Comparison of ENCODE assay signal across 30 mouse cellular contexts in genomic region chr4:46164027-46164426, GRCm38 (mm10). TPM values are rescaled to one million over a fixed set of nuclear protein-coding genes. Genes with fewer than 3 reads are reported as not detected.
DNase-seq lines count a peak whose midpoint lies in the region; ATAC-seq lines count a peak whose summit lies in the region.
"Had no signal": no experiment of that assay in that cellular context is flagged by ENCODE, and none has a peak within 500 bp of the region (broad histone marks: within the 10 kb centered on the region; RNA-seq: fewer than 3 reads in every experiment).

No protein-coding gene starts in this region.

- H3K36me3 ChIP-seq in kidney, embryonic 16.5 days (ENCODE audit: insufficient read depth, low read length): peaks cover 64% of the 10 kb centered on the region
- H3K36me3 ChIP-seq in intestine, embryonic 15.5 days: peaks cover 27% of the 10 kb centered on the region

- H3K4me2 ChIP-seq in kidney, embryonic 16.5 days (replicated peaks; ENCODE audit: low read depth, low read length): no peak overlapping the region
- H3K4me2 ChIP-seq in intestine, embryonic 15.5 days (replicated peaks): no peak overlapping the region
- H3K4me2 ChIP-seq: embryonic facial prominence, embryonic 13.5 days; forebrain, embryonic 12.5 days; heart, embryonic 13.5 days; hindbrain, embryonic 12.5 days; limb, embryonic 13.5 days; liver, embryonic 13.5 days; lung, embryonic 14.5 days; midbrain, embryonic 15.5 days had no signal

- no peaks in the 10 kb centered on the region for H3K4me1 ChIP-seq in kidney, embryonic 16.5 days (ENCODE audit: insufficient read depth, low read length)
- H3K4me1 ChIP-seq in intestine, embryonic 15.5 days (replicated peaks): 0 out of 2 replicates have a peak, but pooled peaks cover 4% of the 10 kb centered on the region
- H3K4me1 ChIP-seq: embryonic facial prominence, embryonic 13.5 days; forebrain, embryonic 12.5 days; heart, embryonic 13.5 days; hindbrain, embryonic 12.5 days; limb, embryonic 13.5 days; liver, embryonic 13.5 days; midbrain, embryonic 15.5 days had no signal

- ATAC-seq in kidney, embryonic 16.5 days (ENCODE audit: low FRiP score, low TSS enrichment): no peak
- peak; percentile 71 for ATAC-seq in intestine, embryonic 15.5 days
- ATAC-seq: activated CD4-positive, CD25-positive, alpha-beta regulatory T cell, adult 4 months; midbrain, embryonic 15.5 days had no signal

- no peak overlapping the region for H3K4me3 ChIP-seq in kidney, embryonic 16.5 days (ENCODE audit: low read length)
- no peak overlapping the region for H3K4me3 ChIP-seq in intestine, embryonic 15.5 days (replicated peaks)
- H3K4me3 ChIP-seq: embryonic facial prominence, embryonic 13.5 days; erythroblast, embryonic 14.5 days; forebrain, embryonic 12.5 days; heart, adult 2 months; heart, embryonic 13.5 days; hindbrain, embryonic 12.5 days; layer of hippocampus, adult 2 months; limb, embryonic 13.5 days; liver, embryonic 13.5 days; midbrain, embryonic 15.5 days; myocyte had no signal

- no peaks in the 10 kb centered on the region for H3K9me3 ChIP-seq in kidney, embryonic 16.5 days (ENCODE audit: low read length)
- no peaks in the 10 kb centered on the region for H3K9me3 ChIP-seq in intestine, embryonic 15.5 days
- H3K9me3 ChIP-seq: embryonic facial prominence, embryonic 13.5 days; forebrain, embryonic 12.5 days; heart, embryonic 13.5 days; hindbrain, embryonic 12.5 days; limb, embryonic 13.5 days; liver, embryonic 13.5 days; midbrain, embryonic 15.5 days had no signal

- H3K9ac ChIP-seq in kidney, embryonic 16.5 days (replicated peaks; ENCODE audit: low read length): no peak overlapping the region
- no peak overlapping the region for H3K9ac ChIP-seq in intestine, embryonic 15.5 days
- H3K9ac ChIP-seq: embryonic facial prominence, embryonic 13.5 days; forebrain, embryonic 12.5 days; heart, embryonic 13.5 days; hindbrain, embryonic 12.5 days; limb, embryonic 13.5 days; liver, embryonic 13.5 days; lung, embryonic 14.5 days; midbrain, embryonic 15.5 days had no signal

- H3K27ac ChIP-seq in kidney, embryonic 16.5 days (ENCODE audit: low read length): peak overlapping the region; percentile 1; the same call in 1 of the 2 replicates
- H3K27ac ChIP-seq in intestine, embryonic 15.5 days: peak overlapping the region; percentile 58
- H3K27ac ChIP-seq: embryonic facial prominence, embryonic 13.5 days; forebrain, embryonic 12.5 days; heart, adult 2 months; heart, embryonic 13.5 days; hindbrain, embryonic 12.5 days; layer of hippocampus, adult 2 months; limb, embryonic 13.5 days; liver, embryonic 13.5 days; midbrain, embryonic 15.5 days; stomach, postnatal 0 days had no signal

- WGBS in kidney, embryonic 16.5 days: 81% methylated on average over 2 of the region's 2 CpGs
- 66% methylated on average over 2 of the region's 2 CpGs for WGBS in intestine, embryonic 15.5 days

- no peak for DNase-seq in kidney, postnatal 14 days
- peak; percentile 62 for DNase-seq in MEL-GATA-1-ER (ENCODE audit: extremely low read depth, low read depth)
- peak; percentile 26 for DNase-seq in naive thymus-derived CD4-positive, alpha-beta T cell, adult 2 months (ENCODE audit: low read depth)
- DNase-seq in cerebellum, adult 9-10 months: no peak
- no peak for DNase-seq in embryo, embryonic 11 days
- DNase-seq: adrenal gland, adult 8-10 months; cerebellum, adult 9-11 months; gastrocnemius, postnatal 25 days; heart, adult 2 months; heart, postnatal 14 days; kidney, adult 8-10 months; layer of hippocampus, postnatal 36 days; liver, embryonic 13.5 days; lung, embryonic 14.5 days; lung, postnatal 36 days; right cerebral cortex, adult 18-20 months; thymus, adult 2 months had no signal

- H3K27me3 ChIP-seq in kidney, embryonic 16.5 days (ENCODE audit: insufficient read depth, low read length): no peaks in the 10 kb centered on the region
- H3K27me3 ChIP-seq in intestine, embryonic 15.5 days (replicated peaks): no peaks in the 10 kb centered on the region
- H3K27me3 ChIP-seq: embryonic facial prominence, embryonic 13.5 days; forebrain, embryonic 12.5 days; heart, embryonic 13.5 days; hindbrain, embryonic 12.5 days; limb, embryonic 13.5 days; liver, embryonic 13.5 days; midbrain, embryonic 15.5 days had no signal

RNA-seq across cellular contexts. Expression of gene Tstd2, which starts 25.5 kb away (rescaled TPM):
- polyA plus RNA-seq in kidney, embryonic 16.5 days (2015; fragmentation: Nextera tagmentation; extraction: Ambion mirVana): 39.1 and 54.4 TPM in 2 replicates
- 29.3 and 30.9 TPM in 2 replicates for polyA plus RNA-seq in intestine, embryonic 15.5 days (2015; fragmentation: Nextera tagmentation; extraction: Ambion mirVana)

RNA-seq across cellular contexts. Expression of gene Ncbp1, which starts 25.6 kb away (rescaled TPM):
- 90.6 and 90.9 TPM in 2 replicates for polyA plus RNA-seq in kidney, embryonic 16.5 days (2015; fragmentation: Nextera tagmentation; extraction: Ambion mirVana)
- 65.6 and 66.8 TPM in 2 replicates for polyA plus RNA-seq in intestine, embryonic 15.5 days (2015; fragmentation: Nextera tagmentation; extraction: Ambion mirVana)

RNA-seq across cellular contexts. Expression of gene Xpa, which starts 32.1 kb away (rescaled TPM):
- polyA plus RNA-seq in kidney, embryonic 16.5 days (2015; fragmentation: Nextera tagmentation; extraction: Ambion mirVana): 20.7 and 21.1 TPM in 2 replicates
- polyA plus RNA-seq in intestine, embryonic 15.5 days (2015; fragmentation: Nextera tagmentation; extraction: Ambion mirVana): 18.3 and 18.4 TPM in 2 replicates

Comparison
In these comparisons a context has a peak if more than half of its experiments do, and no peak if none do; other contexts are left out.
1. DNase-seq: peak in MEL-GATA-1-ER (single experiment) and naive thymus-derived CD4-positive, alpha-beta T cell, adult 2 months (single experiment); none in kidney, postnatal 14 days (single experiment), cerebellum, adult 9-10 months (single experiment) and embryo, embryonic 11 days (single experiment).